Mouse (Mus musculus) embryo, embryonic 11.5 days (tissue): Measurements from ENCODE around the gene Selenoh.
A peak's percentile ranks its signal among the peaks of the same experiment; 100 is the strongest.

ENCODE experiments used
- DNase-seq: peaks from one replicate; pipeline ENCODE4 v3.0.0-alpha.2; 2012; ENCODE audit warnings: low read depth, low spot score

The Selenoh gene

DNA sequence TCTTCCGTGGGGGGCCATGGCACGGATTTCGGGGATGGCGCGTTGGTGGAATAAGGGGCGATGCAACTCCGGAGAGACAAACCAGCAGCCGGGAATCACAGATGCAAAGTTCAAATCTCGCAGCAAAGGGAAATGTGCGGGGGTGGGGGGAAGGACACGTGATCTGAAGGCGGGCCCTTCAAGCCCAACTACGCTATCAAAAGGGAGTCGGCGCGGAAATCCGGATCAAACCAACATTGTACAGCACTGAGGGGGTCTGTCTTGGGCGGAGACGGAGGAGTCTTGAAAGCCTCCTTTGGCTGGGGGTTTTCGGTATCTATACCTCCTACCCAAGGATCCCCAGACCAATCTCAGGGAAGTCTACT, at the start of gene Selenoh:
Gene Selenoh, minus strand, starts transcription at position 202 of the 365 bp plus-strand sequence.
- peak; percentile 92 for DNase-seq

- no peak for DNase-seq
These were observed 46.8 kb upstream of the Selenoh start for GRCm38 (mm10) chr2:84717357-84717756.

DNA sequence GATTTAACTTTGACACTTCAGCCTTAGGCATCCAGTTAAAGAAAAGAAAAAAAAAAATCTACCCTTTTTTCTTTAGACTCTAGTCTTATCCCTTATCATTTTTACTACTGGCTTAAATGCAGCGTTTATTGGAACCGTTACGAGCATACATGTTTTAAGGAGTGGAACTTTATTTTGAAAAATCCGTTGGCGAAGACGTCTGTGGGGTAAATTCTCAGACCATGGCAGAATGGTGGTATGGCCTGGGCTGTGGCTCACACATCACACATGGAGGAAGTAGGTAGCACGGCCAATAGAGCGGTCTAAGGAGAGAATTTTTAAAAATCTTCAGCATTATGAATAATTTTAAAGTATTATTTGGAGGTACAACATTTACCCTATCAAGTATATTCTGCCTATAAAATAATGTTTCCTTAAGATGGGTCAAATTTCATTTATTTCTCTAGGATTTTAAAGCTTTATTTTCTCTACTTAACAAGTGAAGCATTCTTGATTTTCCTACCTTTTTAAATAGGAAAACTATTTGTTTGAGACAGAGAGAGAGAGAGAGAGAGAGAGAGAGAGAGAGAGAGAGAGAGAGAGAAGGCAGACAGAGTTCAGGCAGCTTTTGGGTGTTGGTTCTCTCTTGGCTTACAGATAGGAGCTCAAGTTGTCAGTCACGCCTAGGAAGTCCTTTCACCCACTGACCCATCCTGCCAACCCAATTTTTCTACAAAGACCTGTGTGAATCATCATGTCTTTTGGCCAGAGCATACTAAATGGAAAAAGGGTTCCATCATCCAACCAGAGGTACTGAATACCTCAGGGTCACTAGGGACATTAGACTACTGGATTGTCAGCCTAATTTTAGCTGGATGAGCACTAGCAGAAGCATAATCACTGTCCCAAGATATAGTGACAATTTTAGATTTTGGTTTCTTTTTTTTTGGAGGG, 46.1 kb upstream of the Selenoh start:
- DNase-seq = no peak

DNA sequence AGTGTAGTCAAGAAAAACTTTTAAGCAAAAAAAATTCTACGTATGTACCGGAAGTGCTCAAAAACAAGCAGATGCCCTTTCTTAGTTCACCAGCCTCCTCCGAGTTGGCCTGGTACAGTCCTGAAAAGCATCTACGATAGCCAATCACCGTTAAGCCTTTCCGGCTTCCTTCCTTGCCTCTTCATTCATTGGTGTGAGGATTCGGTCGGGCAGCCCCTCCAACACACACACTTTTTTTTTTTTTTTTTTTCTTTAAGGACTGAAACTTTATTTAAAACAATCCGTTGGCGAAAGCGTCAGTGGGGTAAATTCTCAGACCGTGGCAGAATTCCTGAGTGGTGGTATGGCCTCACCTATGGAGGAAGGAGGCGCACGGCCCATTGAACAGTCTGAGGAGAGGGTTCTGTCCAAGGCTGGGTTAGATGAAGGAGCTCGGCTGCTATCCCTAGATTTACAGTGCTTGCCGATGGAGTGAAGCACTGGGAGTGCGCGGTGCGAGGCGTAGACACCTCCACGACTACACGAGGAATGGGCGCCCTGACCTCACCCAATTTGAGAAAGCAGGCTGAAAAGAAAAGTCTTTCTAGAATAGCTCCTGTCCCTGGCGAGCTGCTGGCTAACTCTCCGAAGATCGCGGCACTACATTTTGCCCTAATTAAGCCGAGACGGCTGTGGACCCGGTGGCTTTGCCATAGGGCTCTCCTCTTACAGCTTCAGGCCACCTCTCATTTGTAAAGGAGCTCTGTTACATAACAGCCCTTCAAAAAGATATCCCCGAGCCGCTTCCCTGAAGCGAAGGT, 45.2 kb upstream of the Selenoh start:
- DNase-seq = peak; percentile 82

DNA sequence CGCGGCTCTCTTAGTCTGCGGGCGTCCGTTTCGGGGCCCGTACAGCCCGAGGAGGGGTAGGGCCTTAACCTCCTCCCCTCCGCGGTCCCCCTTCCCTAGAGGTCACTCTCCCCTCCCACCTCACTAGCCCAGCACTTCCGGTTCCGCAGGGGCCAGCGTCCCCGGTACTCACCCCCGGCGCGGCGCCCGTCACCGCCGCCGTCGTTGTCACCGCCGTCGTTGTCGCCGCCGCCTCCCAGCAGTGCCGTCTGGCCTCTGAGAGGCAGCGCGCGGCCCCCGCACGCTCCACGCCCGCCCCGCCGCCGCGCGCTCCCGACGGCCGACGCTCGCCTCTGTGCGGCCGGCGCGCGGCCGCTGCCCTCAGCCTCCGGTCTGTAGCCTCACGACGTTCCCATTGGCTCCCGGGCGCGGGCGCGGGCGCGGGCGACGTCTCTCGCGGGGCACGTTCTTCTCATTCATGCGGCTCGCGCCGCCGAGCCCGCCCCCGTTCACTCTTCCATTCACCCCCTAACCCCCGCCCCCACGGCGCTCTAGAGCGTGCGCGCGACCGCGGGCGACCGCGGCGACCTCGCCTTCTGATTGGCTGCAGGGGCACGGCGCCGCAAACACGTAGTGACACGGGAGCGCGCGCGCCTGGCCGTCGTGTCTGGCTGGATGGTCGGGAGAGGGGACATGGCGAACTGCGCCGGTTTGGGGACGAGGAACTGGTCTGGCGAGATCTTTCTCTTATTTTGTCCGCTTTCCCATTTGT, 44.4 kb upstream of the Selenoh start, which contains the start of gene Zdhhc5:
Gene Zdhhc5, minus strand, starts transcription at position 370 of the 751 bp plus-strand sequence.
- DNase-seq = peak; percentile 99

DNA sequence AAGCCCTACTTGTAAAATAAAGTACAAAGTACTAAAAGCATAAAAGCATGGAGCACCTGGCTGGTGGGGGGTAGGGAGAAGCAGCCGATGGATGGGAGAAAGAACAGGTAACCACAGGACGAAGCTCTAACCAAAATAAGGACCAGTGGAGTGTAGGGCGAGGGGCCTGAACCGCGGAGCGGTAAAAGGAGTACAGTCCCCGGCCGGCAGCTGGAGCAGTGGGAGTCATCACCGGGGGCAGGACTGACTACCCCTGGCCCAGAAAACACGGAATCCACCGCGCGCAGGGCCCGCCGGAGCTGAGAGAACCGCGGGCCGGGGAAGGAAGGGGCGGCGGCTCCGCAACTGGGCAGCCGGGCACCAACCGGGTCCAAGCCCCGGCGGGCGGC, 43.8 kb upstream of the Selenoh start:
- no peak for DNase-seq

DNA sequence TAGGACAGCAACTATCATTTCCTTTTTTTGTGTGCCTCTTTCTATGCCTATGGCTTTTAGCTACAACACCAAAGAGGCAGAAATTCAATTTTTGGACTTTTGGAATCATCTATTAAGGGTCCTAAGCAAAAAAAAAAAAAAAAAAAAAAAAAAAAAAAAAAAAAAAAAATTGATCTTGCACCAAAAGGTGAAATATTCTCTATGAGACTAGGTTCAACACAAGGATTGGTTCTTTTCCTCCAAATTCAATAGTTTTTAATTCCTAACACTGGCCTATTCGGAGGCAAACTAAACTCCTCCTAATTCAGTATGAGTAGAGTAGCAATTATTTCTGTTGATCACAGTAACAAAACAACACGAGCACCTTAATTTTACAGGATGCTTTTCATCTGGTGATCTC, 41.3 kb upstream of the Selenoh start:
- DNase-seq = no peak

DNA sequence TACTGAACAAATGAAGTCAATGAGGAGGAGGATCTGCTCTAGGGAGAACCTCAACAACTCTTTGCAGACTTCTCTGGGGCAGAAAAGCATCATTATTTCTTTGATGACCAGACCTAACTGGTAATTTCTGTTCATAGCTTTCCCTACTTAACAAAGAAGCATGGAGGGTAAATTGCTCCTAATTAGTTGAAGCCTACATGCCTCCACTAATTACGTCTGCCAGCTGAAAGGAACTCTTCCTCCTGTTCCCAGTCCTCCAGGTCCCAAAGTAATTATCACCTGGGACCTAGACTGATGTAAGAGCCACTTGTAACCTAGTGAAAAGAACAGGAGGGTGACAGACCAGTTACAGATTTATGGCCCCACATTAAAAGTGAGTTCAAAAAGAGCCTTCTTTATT, 37.0 kb upstream of the Selenoh start:
- DNase-seq = no peak

DNA sequence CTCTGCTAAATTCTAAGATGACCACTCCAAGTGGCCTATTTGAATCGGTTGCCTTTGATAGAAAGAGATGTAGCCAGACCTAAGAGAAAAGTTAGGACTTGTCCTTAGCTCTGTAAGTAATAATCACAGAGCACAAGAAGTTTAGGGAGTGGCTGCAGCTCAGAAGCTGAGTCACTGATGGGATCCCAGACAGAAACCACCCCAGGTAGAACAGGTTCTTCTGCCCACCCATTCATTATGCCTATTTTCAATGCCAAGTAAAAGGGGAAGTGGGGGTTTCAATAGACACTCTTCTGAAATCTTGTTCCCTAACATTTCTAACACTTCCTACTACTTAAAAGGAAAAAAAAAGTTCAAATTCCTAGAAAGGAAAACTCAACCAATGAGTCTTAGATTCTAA, 34.7 kb upstream of the Selenoh start:
- no peak for DNase-seq

- DNase-seq = no peak
These were observed 33.8 kb upstream of the Selenoh start for GRCm38 (mm10) chr2:84704329-84704728.

GRCm38 (mm10) chr2:84703497-84703896, 32.9 kb upstream of the Selenoh start:
- DNase-seq = no peak

- no peak for DNase-seq
These were observed 24.6 kb upstream of the Selenoh start for GRCm38 (mm10) chr2:84695007-84695695.

- DNase-seq = no peak
These were observed 19.5 kb upstream of the Selenoh start for GRCm38 (mm10) chr2:84690050-84690449.

DNA sequence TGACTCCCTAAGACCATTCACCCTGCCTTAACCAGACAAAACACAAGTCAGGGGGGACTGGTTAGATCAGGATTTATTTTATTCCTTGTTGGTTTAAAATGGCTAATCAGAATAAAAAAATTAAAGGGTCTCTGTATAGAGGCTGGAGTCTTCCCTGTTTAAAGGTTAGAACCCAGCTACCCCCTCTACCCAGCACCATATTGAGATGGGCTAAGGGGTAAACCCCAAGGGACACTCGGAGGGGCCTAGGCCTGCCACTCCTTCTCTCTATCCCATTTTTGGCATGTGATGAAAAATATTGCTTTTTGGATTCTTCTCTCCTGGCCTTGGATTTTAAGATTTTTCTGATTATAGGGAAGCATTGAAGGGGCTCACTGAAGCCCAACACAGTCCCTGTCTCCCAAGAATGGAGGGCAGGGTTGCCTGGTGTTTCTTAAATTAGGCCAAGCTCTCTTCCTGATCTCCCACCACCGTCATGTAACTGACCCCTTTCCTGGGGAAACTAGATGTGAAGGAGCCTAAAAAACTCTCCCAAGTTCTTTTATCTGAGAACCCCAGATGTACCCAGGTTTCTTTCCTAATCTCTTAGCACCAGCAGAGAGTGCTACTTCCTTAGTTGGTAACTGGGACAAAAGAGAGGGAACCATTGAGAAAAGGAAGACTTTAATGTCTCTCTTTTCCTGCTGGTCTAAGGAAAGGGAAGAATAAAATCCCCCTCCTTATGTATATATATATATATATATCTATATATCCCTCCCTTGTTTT, 17.7 kb upstream of the Selenoh start:
- no peak for DNase-seq

GRCm38 (mm10) chr2:84682605-84683183, 12.1 kb upstream of the Selenoh start:
- DNase-seq = no peak

GRCm38 (mm10) chr2:84679016-84679415, 8.4 kb upstream of the Selenoh start, which contains the start of gene Tmx2:
Tmx2 (minus strand) TSS chr2:84679140.
- no peak for DNase-seq

DNA sequence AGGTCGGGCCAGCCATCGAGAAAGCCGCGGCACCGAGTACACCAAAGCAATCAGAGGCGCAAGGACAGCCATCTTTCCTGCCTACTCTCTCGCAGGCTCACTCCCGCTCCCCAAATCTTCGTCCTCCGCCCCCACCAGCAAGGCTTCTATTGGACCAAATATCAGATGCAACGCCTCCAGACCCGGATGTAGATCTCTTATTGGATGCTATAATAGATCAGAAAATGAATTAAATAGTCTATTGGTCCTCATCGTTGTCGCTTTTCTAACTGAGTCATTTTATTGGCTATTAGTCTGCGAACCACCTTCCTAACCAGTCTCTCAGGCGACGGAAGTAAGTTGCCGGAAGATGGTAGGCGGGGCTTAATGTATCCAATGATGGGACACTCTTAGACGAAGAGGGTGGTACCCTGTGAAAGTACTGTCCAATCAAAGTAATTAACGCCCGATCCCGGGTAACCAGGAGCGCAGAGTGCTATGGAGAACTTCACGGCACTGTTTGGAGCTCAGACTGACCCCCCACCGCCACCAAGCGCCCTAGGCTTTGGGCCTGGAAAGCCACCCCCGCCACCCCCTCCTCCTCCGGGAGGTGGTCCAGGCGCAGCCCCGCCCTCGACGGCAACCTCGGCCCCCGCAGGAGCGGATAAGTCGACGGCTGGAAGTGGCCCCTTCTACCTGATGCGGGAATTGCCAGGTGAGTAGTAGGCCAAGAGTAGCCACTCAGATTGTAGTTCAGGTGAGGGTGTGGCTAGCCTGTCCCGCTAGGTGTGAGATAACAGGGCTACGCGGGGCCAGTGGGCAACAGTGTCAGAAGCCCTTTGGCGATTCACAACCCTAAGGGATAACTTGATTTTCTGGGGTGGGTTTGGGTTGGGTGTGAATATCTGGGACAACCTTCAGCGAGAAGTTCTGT, 7.7 kb upstream of the Selenoh start, which contains the start of the genes Gm28635 and Med19:
Gene Gm28635, minus strand, starts transcription at position 74 of the 913 bp plus-strand sequence.
Gene Med19, plus strand, starts transcription at position 435 of the 913 bp plus-strand sequence.
- DNase-seq = peak; percentile 97

- no peak for DNase-seq
These were observed 6.8 kb upstream of the Selenoh start for GRCm38 (mm10) chr2:84677270-84677967.
